Mouse (Mus musculus) stomach, postnatal 0 days (tissue): ENCODE results near the gene Ly6g6d. TPM values are rescaled to one million over a fixed set of nuclear protein-coding genes. Genes with fewer than 3 reads are reported as not detected.

Experiments used
- ATAC-seq: fragments of 200-750 bp; cut with Nextera tagmentation; 2 replicates; pipeline ENCODE4 v1.8.0; 2017; ENCODE audit not compliant: low FRiP score, low TSS enrichment
- DNase-seq: peaks from one replicate; pipeline ENCODE4 v3.0.0-alpha.2; 2016; ENCODE audit warnings: low spot score
- H3K27ac ChIP-seq: fragments of 300-500 bp; sonication (generic); replicated peaks from 2 replicates; pipeline ENCODE4 v1.5.1; 2014; ENCODE audit warnings: mild to moderate bottlenecking, control low read depth
- H3K27me3 ChIP-seq: fragments of 300-500 bp; sonication (generic); 2 replicates; pipeline ENCODE4 v1.6.1; 2014; ENCODE audit warnings: low read length; ENCODE audit not compliant: control insufficient read depth, insufficient read depth
- H3K36me3 ChIP-seq: fragments of 300-500 bp; sonication (generic); 2 replicates; pipeline ENCODE4 v1.6.1; 2014; ENCODE audit warnings: low read length, mixed read lengths; ENCODE audit not compliant: control insufficient read depth, insufficient read depth
- H3K4me1 ChIP-seq: fragments of 300-500 bp; sonication (generic); replicated peaks from 2 replicates; pipeline ENCODE4 v1.6.1; 2014; ENCODE audit warnings: antibody characterized with exemption; ENCODE audit not compliant: control insufficient read depth, insufficient read depth
- H3K4me2 ChIP-seq: fragments of 300-500 bp; sonication (generic); replicated peaks from 2 replicates; pipeline ENCODE4 v1.6.1; 2014; ENCODE audit warnings: low read depth, mild to moderate bottlenecking, control low read depth, moderate library complexity
- H3K4me3 ChIP-seq: fragments of 300-500 bp; sonication (generic); 2 replicates; pipeline ENCODE4 v1.5.1; 2014; ENCODE audit warnings: low read depth, low read length, control low read depth
- H3K9ac ChIP-seq: fragments of 300-500 bp; sonication (generic); 2 replicates; pipeline ENCODE4 v1.6.1; 2014; ENCODE audit warnings: mild to moderate bottlenecking, low read length, control low read depth, mixed read lengths
- H3K9me3 ChIP-seq: fragments of 300-500 bp; sonication (generic); 2 replicates; pipeline ENCODE4 v1.6.1; 2016; ENCODE audit warnings: low read length; ENCODE audit not compliant: control insufficient read depth
- CTCF ChIP-seq: IDR thresholded peaks from 2 replicates; pipeline ENCODE4 v1.5.1; 2016; ENCODE audit warnings: antibody characterized with exemption, low read depth, mild to moderate bottlenecking, moderate library complexity
- EP300 ChIP-seq: optimal IDR thresholded peaks from 2 replicates; pipeline ENCODE3; 2016; ENCODE audit warnings: antibody characterized with exemption
- WGBS: fragments of 180-500 bp; shearing (Covaris S2); extraction: QIAGEN DNeasy Blood & Tissue Kit; methylation state at CpG from one replicate; pipeline ENCODE4 v1.1.7; 2014; 5-methylcytosine and 5-hydroxymethylcytosine counted together
- polyA plus RNA-seq: library from polyadenylated mRNA; unstranded; fragments of >200 nt; fragmentation: Nextera tagmentation; extraction: Ambion mirVana; gene quantifications from 2 replicates; pipeline ENCODE4 v1.2.1, GENCODE M21; 2015

The Ly6g6d gene
- polyA plus RNA-seq, 1 experiment from 2014 or later: 7.7 TPM

GRCm38 (mm10) chr17:35102299-35102698 lies 24.4 kb upstream of the Ly6g6d start:
- no peaks in the 10 kb centered on the region for H3K4me1 ChIP-seq
- no peak for TF ChIP-seq CTCF
- no peak for TF ChIP-seq EP300
- no peak overlapping the region for H3K9ac ChIP-seq
- no peaks in the 10 kb centered on the region for H3K9me3 ChIP-seq
- peaks cover 24% of the 10 kb centered on the region for H3K36me3 ChIP-seq
- no peaks in the 10 kb centered on the region for H3K27me3 ChIP-seq
- no peak overlapping the region for H3K27ac ChIP-seq
- DNase-seq: no peak
- H3K4me2 ChIP-seq: no peak overlapping the region
- H3K4me3 ChIP-seq: no peak overlapping the region
- WGBS: 76% methylated on average over 8 of the region's 8 CpGs
- no peak for ATAC-seq

- Histone ChIP-seq H3K27ac (no peak overlapping the region), H3K4me2 (no peak overlapping the region), H3K9me3 (no peaks in the 10 kb centered on the region), H3K4me3 (no peak overlapping the region), H3K4me1 (no peaks in the 10 kb centered on the region), H3K27me3 (no peaks in the 10 kb centered on the region), H3K9ac (no peak overlapping the region), H3K36me3 (peaks cover 28% of the 10 kb centered on the region)
- TF ChIP-seq EP300: no peak
- TF ChIP-seq CTCF: no peak
- ATAC-seq: no peak
- 89% methylated on average over 11 of the region's 11 CpGs for WGBS
- no peak for DNase-seq
Measured at GRCm38 (mm10) chr17:35101161-35101560, 23.3 kb upstream of the Ly6g6d start.

GRCm38 (mm10) chr17:35100196-35100765 lies 22.4 kb upstream of the Ly6g6d start:
- no peak for TF ChIP-seq EP300
- DNase-seq (no peak), ATAC-seq (no peak)
- Histone ChIP-seq H3K4me2 (no peak overlapping the region), H3K36me3 (peaks cover 29% of the 10 kb centered on the region), H3K27ac (no peak overlapping the region), H3K4me3 (no peak overlapping the region), H3K9ac (no peak overlapping the region), H3K9me3 (no peaks in the 10 kb centered on the region), H3K4me1 (no peaks in the 10 kb centered on the region), H3K27me3 (no peaks in the 10 kb centered on the region)
- 51% methylated on average over 10 of the region's 10 CpGs for WGBS

- H3K4me3 ChIP-seq: no peak overlapping the region
- no peak overlapping the region for H3K4me2 ChIP-seq
- 86% methylated on average over 12 of the region's 12 CpGs for WGBS
- no peaks in the 10 kb centered on the region for H3K27me3 ChIP-seq
- H3K27ac ChIP-seq: no peak overlapping the region
- no peak for ATAC-seq
- DNase-seq: no peak
- no peak overlapping the region for H3K9ac ChIP-seq
- no peaks in the 10 kb centered on the region for H3K9me3 ChIP-seq
- TF ChIP-seq CTCF (no peak), EP300 (no peak)
- peaks cover 36% of the 10 kb centered on the region for H3K36me3 ChIP-seq
- no peaks in the 10 kb centered on the region for H3K4me1 ChIP-seq
Measured at GRCm38 (mm10) chr17:35097164-35097655, 19.3 kb upstream of the Ly6g6d start.

GRCm38 (mm10) chr17:35096597-35096996 lies 18.7 kb upstream of the Ly6g6d start:
- H3K36me3 ChIP-seq: peaks cover 31% of the 10 kb centered on the region
- no peaks in the 10 kb centered on the region for H3K27me3 ChIP-seq
- H3K4me1 ChIP-seq: no peaks in the 10 kb centered on the region
- WGBS: 89% methylated on average over 12 of the region's 12 CpGs
- no peak overlapping the region for H3K27ac ChIP-seq
- H3K9me3 ChIP-seq: no peaks in the 10 kb centered on the region
- no peak overlapping the region for H3K9ac ChIP-seq
- no peak overlapping the region for H3K4me2 ChIP-seq
- DNase-seq (no peak), ATAC-seq (no peak)
- no peak for TF ChIP-seq EP300
- no peak for TF ChIP-seq CTCF
- no peak overlapping the region for H3K4me3 ChIP-seq

- ATAC-seq (no peak), DNase-seq (no peak)
- Histone ChIP-seq H3K4me1 (peaks cover 3% of the 10 kb centered on the region; the same call in 1 of the 2 replicates), H3K27me3 (no peaks in the 10 kb centered on the region), H3K36me3 (peaks cover 20% of the 10 kb centered on the region), H3K4me3 (no peak overlapping the region), H3K9me3 (no peaks in the 10 kb centered on the region), H3K4me2 (no peak overlapping the region), H3K9ac (no peak overlapping the region), H3K27ac (no peak overlapping the region)
- TF ChIP-seq CTCF (no peak), EP300 (no peak)
- WGBS: 89% methylated on average over 15 of the region's 15 CpGs
Measured at GRCm38 (mm10) chr17:35094475-35095365, 16.9 kb upstream of the Ly6g6d start.
